Mouse (Mus musculus) midbrain, embryonic 16.5 days (tissue): ENCODE measurements at regions not wholly inside any gene's neighbourhood (a gene's known extent, or its start where the extent isn't known, plus 50 kb on each side); places are given as distances from the start of the nearest gene placed in this dataset.

Source experiments
- ATAC-seq: fragments of 200-750 bp; cut with Nextera tagmentation; 2 replicates; pipeline ENCODE4 v1.8.0; 2017; ENCODE audit warnings: moderate TSS enrichment
- H3K27ac ChIP-seq: fragments of 300-500 bp; sonication (generic); 2 replicates; pipeline ENCODE4 v1.5.1; 2014; ENCODE audit warnings: mild to moderate bottlenecking, low read length, mixed read lengths
- H3K27me3 ChIP-seq: fragments of 300-500 bp; sonication (generic); 2 replicates; pipeline ENCODE4 v1.6.1; 2014; ENCODE audit warnings: low read depth, low read length, mixed read lengths; ENCODE audit not compliant: control insufficient read depth, insufficient read depth
- H3K36me3 ChIP-seq: fragments of 300-500 bp; sonication (generic); 2 replicates; pipeline ENCODE4 v1.6.1; 2014; ENCODE audit warnings: mild to moderate bottlenecking, low read length, moderate library complexity, mixed read lengths; ENCODE audit not compliant: control insufficient read depth, insufficient read depth
- H3K4me1 ChIP-seq: fragments of 300-500 bp; sonication (generic); 2 replicates; pipeline ENCODE4 v1.6.1; 2014; ENCODE audit warnings: mild to moderate bottlenecking, low read length, mixed read lengths; ENCODE audit not compliant: control insufficient read depth, insufficient read depth
- H3K4me2 ChIP-seq: fragments of 300-500 bp; sonication (generic); 2 replicates; pipeline ENCODE4 v1.6.1; 2014; ENCODE audit warnings: mild to moderate bottlenecking, low read length, mixed read lengths
- H3K4me3 ChIP-seq: fragments of 300-500 bp; sonication (generic); 2 replicates; pipeline ENCODE4 v1.5.1; 2014; ENCODE audit warnings: low read depth, mild to moderate bottlenecking, low read length, moderate library complexity, mixed read lengths
- H3K9ac ChIP-seq: fragments of 300-500 bp; sonication (generic); 2 replicates; pipeline ENCODE4 v1.6.1; 2014; ENCODE audit warnings: low read depth, low read length, mixed read lengths
- H3K9me3 ChIP-seq: fragments of 300-500 bp; sonication (generic); replicated peaks from 2 replicates; pipeline ENCODE4 v1.6.1; 2014; ENCODE audit warnings: mild to moderate bottlenecking, low read length, mixed read lengths; ENCODE audit not compliant: control insufficient read depth, poor library complexity, severe bottlenecking
- WGBS: fragments of 180-500 bp; shearing (Covaris S2); extraction: QIAGEN DNeasy Blood & Tissue Kit; methylation state at CpG from one replicate; pipeline ENCODE4 v1.1.7; 2014; 5-methylcytosine and 5-hydroxymethylcytosine counted together

GRCm38 (mm10) chr4:10800780-10801553, 73.3 kb upstream of the 2610301B20Rik start:
- no peak overlapping the region for H3K4me3 ChIP-seq
- no peaks in the 10 kb centered on the region for H3K4me1 ChIP-seq
- H3K27me3 ChIP-seq = no peaks in the 10 kb centered on the region
- H3K36me3 ChIP-seq = no peaks in the 10 kb centered on the region
- WGBS = 80% methylated on average over 3 of the region's 3 CpGs
- no peak overlapping the region for H3K4me2 ChIP-seq
- no peak overlapping the region for H3K9ac ChIP-seq
- H3K9me3 ChIP-seq = no peaks in the 10 kb centered on the region
- ATAC-seq = no peak
- H3K27ac ChIP-seq = no peak overlapping the region

- Histone ChIP-seq H3K27me3 (no peaks in the 10 kb centered on the region), H3K9me3 (no peaks in the 10 kb centered on the region), H3K4me3 (no peak overlapping the region), H3K27ac (no peak overlapping the region), H3K9ac (no peak overlapping the region), H3K36me3 (no peaks in the 10 kb centered on the region), H3K4me1 (no peaks in the 10 kb centered on the region), H3K4me2 (no peak overlapping the region)
- WGBS = 38% methylated on average over 1 of the region's 1 CpGs
- no peak for ATAC-seq
Measured at GRCm38 (mm10) chr4:10804735-10805134, 69.6 kb upstream of the 2610301B20Rik start.

DNA sequence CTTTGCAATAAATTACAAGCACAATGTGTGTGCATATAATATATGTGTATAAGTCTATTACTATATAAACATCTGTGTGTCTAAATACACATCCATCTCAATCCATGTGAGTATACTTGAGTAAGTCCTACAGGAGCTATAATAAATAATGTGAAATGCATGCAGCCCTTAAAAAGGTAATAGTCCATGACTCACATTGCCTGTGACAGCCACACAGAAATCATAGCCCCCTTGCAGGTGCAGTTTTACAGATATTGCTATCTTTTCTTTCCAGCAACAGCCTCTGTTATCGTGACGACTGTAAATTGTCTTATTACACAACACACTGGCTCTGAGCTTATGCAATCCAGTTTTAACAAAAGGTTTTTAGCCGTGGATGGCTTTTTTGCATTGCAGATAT, 67.0 kb upstream of the 2610301B20Rik start:
- Histone ChIP-seq H3K9ac (no peak overlapping the region), H3K27ac (no peak overlapping the region), H3K4me1 (no peaks in the 10 kb centered on the region), H3K9me3 (no peaks in the 10 kb centered on the region), H3K4me3 (no peak overlapping the region), H3K27me3 (no peaks in the 10 kb centered on the region), H3K36me3 (no peaks in the 10 kb centered on the region), H3K4me2 (no peak overlapping the region)
- no peak for ATAC-seq
- WGBS = 65% methylated on average over 3 of the region's 3 CpGs

DNA sequence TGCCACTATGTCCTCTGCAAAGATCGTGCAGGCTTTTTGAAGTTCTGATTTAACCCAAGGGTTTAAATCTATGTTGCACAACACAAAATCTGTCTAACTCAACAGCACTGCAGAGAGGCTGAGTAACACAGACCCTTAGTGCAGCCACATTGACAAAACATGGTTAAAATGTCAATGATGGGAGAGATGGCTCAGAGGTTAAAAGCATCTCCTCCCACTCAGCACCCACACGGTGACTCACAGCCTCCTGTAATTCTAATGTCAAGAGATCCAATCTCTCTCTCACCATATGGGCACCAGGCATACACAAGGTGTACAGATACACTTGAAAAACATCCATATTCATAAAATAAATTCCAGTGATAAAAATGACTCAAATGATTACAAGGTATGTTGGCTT, 61.4 kb upstream of the 2610301B20Rik start:
- no peak overlapping the region for H3K4me2 ChIP-seq
- H3K4me1 ChIP-seq = no peaks in the 10 kb centered on the region
- H3K4me3 ChIP-seq = no peak overlapping the region
- H3K27me3 ChIP-seq = no peaks in the 10 kb centered on the region
- no peak overlapping the region for H3K9ac ChIP-seq
- H3K36me3 ChIP-seq = no peaks in the 10 kb centered on the region
- no peak for ATAC-seq
- no peak overlapping the region for H3K27ac ChIP-seq
- H3K9me3 ChIP-seq = no peaks in the 10 kb centered on the region
- WGBS = 89% methylated on average over 2 of the region's 2 CpGs
